Mouse (Mus musculus): ENCODE measurements around the gene Endov.

DNA sequence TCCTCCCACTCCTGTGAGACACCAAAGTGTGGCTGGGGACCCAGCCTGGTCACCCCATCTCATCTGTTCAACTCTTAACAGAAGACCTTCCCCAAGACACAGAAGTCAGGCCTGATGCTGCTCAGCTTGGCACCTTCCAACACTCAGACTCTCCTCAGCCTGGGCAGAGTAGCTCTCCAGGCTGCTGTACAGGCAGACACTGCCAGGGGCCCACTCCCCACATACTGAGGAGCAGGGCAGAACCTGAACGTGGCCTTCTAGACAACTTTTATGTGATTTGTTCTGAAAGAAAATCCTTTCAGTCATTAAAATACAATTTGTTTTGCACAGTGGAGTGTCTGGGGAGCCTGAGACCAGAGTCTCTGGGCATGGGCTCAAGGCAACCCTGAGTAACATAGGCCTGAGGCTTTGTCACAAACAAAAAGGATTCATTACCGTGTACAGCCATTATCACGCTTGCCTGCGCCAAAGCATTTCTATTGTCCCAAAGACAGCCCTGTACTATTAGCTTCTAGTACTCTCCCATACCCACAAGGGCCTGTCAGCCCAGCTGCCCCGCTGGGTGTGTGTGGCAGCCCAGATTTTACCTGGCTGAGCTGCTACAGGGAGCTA is 18.1 kb downstream of the Endov start:
- no peak for TF ChIP-seq CTCF (IDR thresholded peaks at IDR 0.05; ENCODE audit: extremely low read depth, insufficient read depth, insufficient read length, insufficient replicate concordance)
- TF ChIP-seq POLR2A (IDR thresholded peaks at IDR 0.05; ENCODE audit: low read depth, low read length), result no peak
